Mouse (Mus musculus) intestine, postnatal 0 days (tissue): ENCODE results near the gene Calcr. TPM values are rescaled to one million over a fixed set of nuclear protein-coding genes. Genes with fewer than 3 reads are reported as not detected.

Experiments
- ATAC-seq: fragments of 200-750 bp; cut with Nextera tagmentation; 2 replicates; pipeline ENCODE4 v1.8.0; 2017; ENCODE audit warnings: mild to moderate bottlenecking, moderate TSS enrichment, moderate library complexity
- H3K27ac ChIP-seq: fragments of 300-500 bp; sonication (generic); 2 replicates; pipeline ENCODE4 v1.5.1; 2014; ENCODE audit warnings: mild to moderate bottlenecking, low read depth, low read length, moderate library complexity
- H3K27me3 ChIP-seq: fragments of 300-500 bp; sonication (generic); replicated peaks from 2 replicates; pipeline ENCODE4 v1.6.1; 2014; ENCODE audit warnings: low read length, mixed read lengths; ENCODE audit not compliant: control insufficient read depth, insufficient read depth
- H3K36me3 ChIP-seq: fragments of 300-500 bp; sonication (generic); 2 replicates; pipeline ENCODE4 v1.6.1; 2014; ENCODE audit warnings: mild to moderate bottlenecking, moderate library complexity; ENCODE audit not compliant: control insufficient read depth, insufficient read depth
- H3K4me1 ChIP-seq: fragments of 300-500 bp; sonication (generic); replicated peaks from 2 replicates; pipeline ENCODE4 v1.6.1; 2014; ENCODE audit warnings: antibody characterized with exemption, low read length, mixed read lengths; ENCODE audit not compliant: control insufficient read depth, insufficient read depth
- H3K4me2 ChIP-seq: fragments of 300-500 bp; sonication (generic); replicated peaks from 2 replicates; pipeline ENCODE4 v1.6.1; 2014; ENCODE audit warnings: low read depth, mild to moderate bottlenecking, moderate library complexity
- H3K4me3 ChIP-seq: fragments of 300-500 bp; sonication (generic); 2 replicates; pipeline ENCODE4 v1.5.1; 2014; ENCODE audit warnings: low read depth, low read length
- H3K9ac ChIP-seq: fragments of 300-500 bp; sonication (generic); 2 replicates; pipeline ENCODE4 v1.6.1; 2014; ENCODE audit warnings: mild to moderate bottlenecking, low read depth, low read length
- H3K9me3 ChIP-seq: fragments of 300-500 bp; sonication (generic); 2 replicates; pipeline ENCODE4 v1.6.1; 2016; ENCODE audit warnings: mixed run types; ENCODE audit not compliant: control insufficient read depth
- CTCF ChIP-seq: sonication (generic); IDR thresholded peaks from 2 replicates; pipeline ENCODE4 v1.5.1; 2016; ENCODE audit warnings: low read depth, mild to moderate bottlenecking, control low read depth, antibody characterized with exemption, moderate library complexity
- WGBS: fragments of 180-500 bp; shearing (Covaris S2); extraction: QIAGEN DNeasy Blood & Tissue Kit; methylation state at CpG from one replicate; pipeline ENCODE4 v1.1.7; 2014; 5-methylcytosine and 5-hydroxymethylcytosine counted together
- polyA plus RNA-seq: library from polyadenylated mRNA; unstranded; fragments of >200 nt; fragmentation: Nextera tagmentation; extraction: Ambion mirVana; gene quantifications from 2 replicates; pipeline ENCODE4 v1.2.1, GENCODE M21; 2015

Gene Calcr
- polyA plus RNA-seq: 0.05 and 0.12 TPM in 2 replicates

- WGBS: 6% methylated on average over 12 of the region's 12 CpGs
- H3K9ac ChIP-seq: no peak within 1 kb of the TSS
- no peak for TF ChIP-seq CTCF
Observed at GRCm38 (mm10) chr6:3764230-3764764, at the start of gene Calcr. Gene Calcr (minus strand): TSS chr6:3764714.

GRCm38 (mm10) chr6:3767485-3767884, 3.0 kb upstream of the Calcr start:
- Histone ChIP-seq H3K4me3 (no peak overlapping the region), H3K9me3 (no peaks in the 10 kb centered on the region), H3K4me2 (peak overlapping the region; percentile 21; the same call in 1 of the 2 replicates), H3K27ac (no peak overlapping the region), H3K9ac (no peak overlapping the region), H3K27me3 (peaks cover 22% of the 10 kb centered on the region), H3K4me1 (no peaks in the 10 kb centered on the region), H3K36me3 (no peaks in the 10 kb centered on the region)
- WGBS: 35% methylated on average over 2 of the region's 2 CpGs
- 0 out of 2 replicates have a peak, but pooled peaks have one; percentile 41 for ATAC-seq
- no peak for TF ChIP-seq CTCF

More at GRCm38 (mm10) chr6:3764230-3764764, at the start of gene Calcr:
- Histone ChIP-seq H3K4me3 (peak within 1 kb of the TSS; percentile 40), H3K4me2 (peak within 1 kb of the TSS; percentile 77), H3K27me3 (peaks cover 22% of the 10 kb centered on the region), H3K9me3 (no peaks in the 10 kb centered on the region), H3K27ac (no peak within 1 kb of the TSS), H3K36me3 (no peaks in the 10 kb centered on the region), H3K4me1 (no peaks in the 10 kb centered on the region)
- no peak for ATAC-seq

DNA sequence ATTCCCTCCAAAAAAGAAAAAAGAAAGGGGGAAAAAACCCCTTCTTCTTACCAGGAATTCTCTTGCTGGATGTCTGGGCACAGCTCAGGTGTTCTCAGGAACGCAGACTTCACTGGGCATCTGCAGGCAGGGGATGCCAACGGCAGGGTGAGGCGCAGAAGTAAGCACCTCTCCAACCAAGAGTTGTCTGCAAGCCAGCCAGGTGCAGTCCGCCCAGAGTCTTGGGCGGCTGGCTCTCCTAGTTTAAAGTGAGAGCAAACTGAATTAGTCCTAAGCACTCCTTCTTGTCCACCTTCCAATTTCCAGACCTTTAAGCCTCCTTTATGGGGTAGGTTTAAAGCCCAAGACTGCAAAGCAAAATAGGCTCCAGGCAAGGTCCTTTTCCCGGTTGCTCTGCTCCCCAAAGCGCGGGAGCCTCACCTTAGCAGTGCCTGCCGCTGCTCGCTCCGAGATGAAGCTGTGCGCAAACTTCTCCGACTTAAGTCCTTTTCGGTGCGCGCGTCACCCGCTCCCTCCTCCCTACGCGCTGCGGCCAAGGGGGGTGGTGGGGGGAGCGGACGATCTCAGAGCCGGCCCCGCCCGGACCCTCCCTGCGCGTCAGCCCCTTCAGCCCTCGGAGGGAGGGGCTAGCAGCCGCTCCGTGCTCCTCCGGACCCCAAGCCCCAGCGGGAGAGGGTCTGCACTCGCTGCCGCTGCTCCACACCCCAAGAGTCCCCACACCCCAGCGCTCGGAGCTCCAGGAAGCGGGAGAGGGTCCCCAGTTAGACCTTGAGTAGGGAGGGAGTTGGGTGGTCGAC, 1.1 kb downstream of the Calcr start:
- Histone ChIP-seq H3K36me3 (no peaks in the 10 kb centered on the region), H3K9ac (no peak overlapping the region), H3K9me3 (no peaks in the 10 kb centered on the region), H3K4me2 (peak overlapping the region; percentile 77), H3K4me1 (no peaks in the 10 kb centered on the region), H3K27ac (no peak overlapping the region), H3K4me3 (peak overlapping the region; percentile 40), H3K27me3 (peaks cover 22% of the 10 kb centered on the region)
- under 1% methylated on average over 39 of the region's 39 CpGs for WGBS
- no peak for ATAC-seq
- TF ChIP-seq CTCF: no peak

DNA sequence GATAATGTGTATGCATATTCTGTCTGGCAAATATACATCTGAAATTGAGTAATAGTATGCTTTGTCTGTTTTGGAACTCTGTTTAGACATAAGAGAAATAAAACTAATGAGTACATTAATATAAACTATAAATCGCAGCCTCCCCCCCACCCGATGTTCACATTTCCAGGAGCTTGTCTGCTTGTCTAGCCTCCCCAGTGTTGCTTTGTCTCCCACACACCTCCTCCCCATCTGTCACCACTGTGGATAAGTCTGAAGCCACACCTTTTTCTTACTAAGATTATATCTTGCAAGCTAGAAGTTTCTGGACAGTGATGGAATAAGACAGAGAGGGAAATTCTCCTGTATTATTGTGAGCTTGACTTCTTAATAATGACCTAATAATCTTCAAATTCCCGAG, 12.9 kb downstream of the Calcr start:
- 60% methylated on average over 3 of the region's 3 CpGs for WGBS
- H3K27ac ChIP-seq: no peak overlapping the region
- H3K4me3 ChIP-seq: no peak overlapping the region
- no peaks in the 10 kb centered on the region for H3K9me3 ChIP-seq
- H3K36me3 ChIP-seq: no peaks in the 10 kb centered on the region
- no peak for TF ChIP-seq CTCF
- no peaks in the 10 kb centered on the region for H3K4me1 ChIP-seq
- H3K27me3 ChIP-seq: no peaks in the 10 kb centered on the region
- no peak overlapping the region for H3K9ac ChIP-seq
- ATAC-seq: no peak
- H3K4me2 ChIP-seq: no peak overlapping the region

- no peak for TF ChIP-seq CTCF
- no peaks in the 10 kb centered on the region for H3K9me3 ChIP-seq
- H3K9ac ChIP-seq: no peak overlapping the region
- H3K27me3 ChIP-seq: no peaks in the 10 kb centered on the region
- 79% methylated on average over 5 of the region's 5 CpGs for WGBS
- H3K4me2 ChIP-seq: no peak overlapping the region
- H3K4me3 ChIP-seq: no peak overlapping the region
- no peak overlapping the region for H3K27ac ChIP-seq
- H3K36me3 ChIP-seq: no peaks in the 10 kb centered on the region
- ATAC-seq: no peak
- no peaks in the 10 kb centered on the region for H3K4me1 ChIP-seq
Observed at GRCm38 (mm10) chr6:3749624-3750023, 14.9 kb downstream of the Calcr start.

- Histone ChIP-seq H3K9me3 (no peaks in the 10 kb centered on the region), H3K4me2 (no peak overlapping the region), H3K9ac (no peak overlapping the region), H3K4me3 (no peak overlapping the region), H3K27ac (no peak overlapping the region), H3K4me1 (no peaks in the 10 kb centered on the region), H3K27me3 (no peaks in the 10 kb centered on the region), H3K36me3 (no peaks in the 10 kb centered on the region)
- 38% methylated on average over 2 of the region's 2 CpGs for WGBS
- ATAC-seq: no peak
- peak; percentile 64 for TF ChIP-seq CTCF
Observed at GRCm38 (mm10) chr6:3745546-3745945, 19.0 kb downstream of the Calcr start.
